Mouse (Mus musculus): Measurements from ENCODE around the gene Slc6a8.

DNA sequence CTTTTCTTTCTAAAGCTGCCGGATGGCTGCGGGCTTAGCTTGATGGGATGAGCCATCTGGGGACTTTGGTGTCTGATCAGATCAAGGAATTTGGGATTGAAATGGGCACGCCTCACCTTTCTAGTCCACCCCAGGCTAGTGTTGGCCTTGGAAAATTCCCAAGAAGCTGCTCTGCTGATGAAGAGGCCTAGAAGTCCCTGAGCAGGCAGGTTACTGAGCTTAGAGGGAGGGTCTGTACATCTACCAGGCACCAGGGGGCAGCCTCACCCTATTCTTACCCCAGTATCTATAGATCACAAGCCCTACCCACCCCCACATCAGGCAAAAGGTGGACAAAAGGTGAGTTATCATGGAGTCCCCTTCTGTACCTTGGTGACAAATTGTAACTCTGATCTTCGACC lies 919 bp upstream of the Slc6a8 start:
- TF ChIP-seq CTCF (IDR thresholded peaks at IDR 0.05; ENCODE audit: control insufficient read depth, insufficient read depth, insufficient replicate concordance, low read depth, low read length) (no peak; the same call in 1 of the 2 replicates), POLR2A (IDR thresholded peaks at IDR 0.05; ENCODE audit: control insufficient read depth, low read depth, low read length) (no peak)
